ENCODE assay signal across 8 mouse cellular contexts in the genomic region with DNA sequence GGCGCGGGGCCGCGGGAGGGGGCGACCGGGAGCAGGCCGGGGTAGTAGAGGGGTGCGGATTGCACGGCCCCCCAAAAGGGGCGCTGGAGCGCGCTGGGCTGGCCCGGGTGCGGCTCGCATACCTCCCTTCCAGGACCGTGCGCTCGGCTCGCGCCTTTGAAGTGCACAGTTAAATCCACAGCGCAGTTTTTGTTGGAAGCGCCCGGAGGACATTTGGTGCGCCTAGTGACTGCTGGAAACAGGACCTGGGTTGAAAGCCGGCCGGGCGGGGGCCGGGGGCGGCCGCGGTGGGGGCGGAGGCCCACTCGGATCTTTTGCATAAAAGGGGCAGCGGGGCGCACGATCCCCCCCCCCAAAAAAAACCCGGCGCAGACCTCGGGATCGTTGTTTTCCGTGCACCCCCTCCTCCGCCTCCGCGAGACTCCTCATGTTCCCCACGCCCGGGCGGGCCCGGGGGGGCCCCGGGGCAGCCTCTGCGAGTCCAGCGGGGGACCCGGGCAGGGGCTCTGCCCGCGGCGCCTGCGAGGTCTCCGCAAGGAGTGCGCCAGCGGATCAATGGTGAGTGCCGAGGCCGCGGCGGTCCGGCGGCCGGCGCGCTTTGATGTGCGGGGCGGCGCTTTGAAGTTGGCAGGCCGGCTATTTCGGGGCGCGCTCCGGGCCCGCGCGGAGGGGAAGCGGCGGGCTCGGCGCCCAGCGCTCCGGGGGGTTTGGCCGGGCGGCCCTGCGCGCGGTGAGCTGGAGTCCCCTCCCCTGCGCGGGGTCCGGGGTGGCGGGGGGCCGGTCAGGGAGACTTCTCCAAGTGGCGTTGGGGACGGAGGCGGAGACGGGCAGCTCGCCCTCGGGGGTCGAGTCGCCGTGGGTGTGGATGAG. TPM values are rescaled to one million over a fixed set of nuclear protein-coding genes. Genes with fewer than 3 reads are reported as not detected.
A peak's percentile ranks its signal among the peaks of the same experiment; 100 is the strongest.
DNase-seq lines count a peak whose midpoint lies in the region; ATAC-seq and TF ChIP-seq lines count a peak whose summit lies in the region.

No protein-coding gene starts in this region.

- H3K27ac ChIP-seq in CH12.LX (ENCODE audit: insufficient read depth, low read depth): peak overlapping the region; percentile 5; the same call in 1 of the 2 replicates
- peak overlapping the region; percentile 100 for H3K27ac ChIP-seq in forebrain, embryonic 13.5 days
- H3K27ac ChIP-seq in heart, embryonic 16.5 days (ENCODE audit: low read length): peak overlapping the region; percentile 99
- peak overlapping the region; percentile 88 for H3K27ac ChIP-seq in liver, embryonic 13.5 days
- peak overlapping the region; percentile 100 for H3K27ac ChIP-seq in stomach, embryonic 15.5 days

- peak overlapping the region; percentile 79 to 96 (median 80) for H3K4me3 ChIP-seq in CH12.LX (replicated peaks in 1 of 3; ENCODE audit: low read depth in 2 of 3, low read length in 2 of 3, poor library complexity in 1 of 3)
- H3K4me3 ChIP-seq in forebrain, embryonic 13.5 days: peak overlapping the region; percentile 93
- peak overlapping the region; percentile 93 for H3K4me3 ChIP-seq in heart, embryonic 16.5 days (ENCODE audit: low read length)
- H3K4me3 ChIP-seq in liver, embryonic 13.5 days (replicated peaks): peak overlapping the region; percentile 65
- H3K4me3 ChIP-seq in stomach, embryonic 15.5 days (replicated peaks): peak overlapping the region; percentile 65

- H3K36me3 ChIP-seq in CH12.LX (replicated peaks in 1 of 2; ENCODE audit: control insufficient read depth in 1 of 2, insufficient read depth in 1 of 2, low read length in 1 of 2): peaks cover 0 to 19% of the 10 kb centered on the region in 2 experiments
- H3K36me3 ChIP-seq in forebrain, embryonic 13.5 days (ENCODE audit: poor library complexity, severe bottlenecking): peaks cover 4% of the 10 kb centered on the region
- no peaks in the 10 kb centered on the region for H3K36me3 ChIP-seq in heart, embryonic 16.5 days (ENCODE audit: control insufficient read depth, insufficient read depth)
- no peaks in the 10 kb centered on the region for H3K36me3 ChIP-seq in liver, embryonic 13.5 days
- H3K36me3 ChIP-seq in stomach, embryonic 15.5 days: no peaks in the 10 kb centered on the region

- no peak for TF ChIP-seq CTCF in CH12.LX (conservative IDR thresholded peaks at IDR 0.05 in 1 of 2, IDR thresholded peaks at IDR 0.05 in 1 of 2; ENCODE audit: low read depth in 2 of 2, low read length in 2 of 2)

- no peak; the same call in none of the 2 replicates for TF ChIP-seq POLR2A in CH12.LX (IDR thresholded peaks at IDR 0.05; ENCODE audit: low read depth, low read length)

- dilution Hi-C loops in CH12.LX (cut with MboI; ENCODE audit: extremely low pct_ligation_motif_present, extremely low pct_unique_long_range_greater_than_20kb, low sequenced_read_pairs): no loop called here

- H3K4me2 ChIP-seq in CH12.LX (ENCODE audit: insufficient read depth, low read depth, poor library complexity, severe bottlenecking): peak overlapping the region; percentile 75
- H3K4me2 ChIP-seq in forebrain, embryonic 13.5 days: peak overlapping the region; percentile 86
- peak overlapping the region; percentile 97 for H3K4me2 ChIP-seq in heart, embryonic 16.5 days (ENCODE audit: low read depth, low read length)
- H3K4me2 ChIP-seq in liver, embryonic 13.5 days: peak overlapping the region; percentile 78
- peak overlapping the region; percentile 91 for H3K4me2 ChIP-seq in stomach, embryonic 15.5 days

- H3K27me3 ChIP-seq in CH12.LX (replicated peaks): no peaks in the 10 kb centered on the region
- H3K27me3 ChIP-seq in forebrain, embryonic 13.5 days: no peaks in the 10 kb centered on the region
- H3K27me3 ChIP-seq in heart, embryonic 16.5 days (ENCODE audit: control insufficient read depth, insufficient read depth, low read length): peaks cover 17% of the 10 kb centered on the region
- H3K27me3 ChIP-seq in liver, embryonic 13.5 days: peaks cover 73% of the 10 kb centered on the region
- no peaks in the 10 kb centered on the region for H3K27me3 ChIP-seq in stomach, embryonic 15.5 days (replicated peaks)

- DNase-seq in CH12.LX (ENCODE audit: extremely low read depth): peak; percentile 74
- peak; percentile 8 for DNase-seq in c-Kit-positive CD71-positive TER-119-positive erythroid progenitor cells, embryonic 14.5 days (ENCODE audit: low spot score)
- DNase-seq in kidney, postnatal 14 days: peak; percentile 91
- DNase-seq in liver, embryonic 13.5 days: peak; percentile 18
- DNase-seq in neural tube, embryonic 10.5 days (ENCODE audit: extremely low spot score, low spot score): peak; percentile 89

- ATAC-seq in forebrain, embryonic 13.5 days: peak; percentile 86
- peak; percentile 86 for ATAC-seq in heart, embryonic 16.5 days (replicated peaks; ENCODE audit: extremely low read depth, insufficient read depth, low FRiP score)
- peak; percentile 71 for ATAC-seq in liver, embryonic 13.5 days (ENCODE audit: low read depth)
- peak; percentile 84 for ATAC-seq in stomach, embryonic 15.5 days (ENCODE audit: insufficient read depth, low FRiP score, low read depth)

- H3K9me3 ChIP-seq in CH12.LX (replicated peaks; ENCODE audit: low read length): peaks cover 14% of the 10 kb centered on the region
- H3K9me3 ChIP-seq in forebrain, embryonic 13.5 days (replicated peaks): no peaks in the 10 kb centered on the region; the same call in 1 of the 2 replicates
- H3K9me3 ChIP-seq in heart, embryonic 16.5 days (replicated peaks; ENCODE audit: control insufficient read depth, low read length): 0 out of 2 replicates have a peak, but pooled peaks cover 3% of the 10 kb centered on the region
- no peaks in the 10 kb centered on the region for H3K9me3 ChIP-seq in liver, embryonic 13.5 days (replicated peaks)
- no peaks in the 10 kb centered on the region for H3K9me3 ChIP-seq in stomach, embryonic 15.5 days

- in situ Hi-C loops in CH12.LX (cut with MboI; ENCODE audit: low pct_ligation_motif_present, low pct_unique_long_range_greater_than_20kb, low sequenced_read_pairs): loop anchor here (10.0 kb wide), 1 partner anchor 466 kb away; no protein-coding TSS in a partner anchor

- H3K79me2 ChIP-seq in CH12.LX (replicated peaks; ENCODE audit: control insufficient read depth, extremely low read depth, insufficient read depth, poor library complexity, severe bottlenecking): peaks cover 16% of the 10 kb centered on the region

- no peak for TF ChIP-seq EP300 in CH12.LX (IDR thresholded peaks at IDR 0.05; ENCODE audit: low read length)

- H3K9ac ChIP-seq in CH12.LX (ENCODE audit: insufficient read depth, low read depth): peak overlapping the region; percentile 67
- peak overlapping the region; percentile 95 for H3K9ac ChIP-seq in forebrain, embryonic 13.5 days
- H3K9ac ChIP-seq in heart, embryonic 16.5 days (ENCODE audit: low read length): peak overlapping the region; percentile 91
- H3K9ac ChIP-seq in liver, embryonic 13.5 days: peak overlapping the region; percentile 70
- H3K9ac ChIP-seq in stomach, embryonic 15.5 days: peak overlapping the region; percentile 54

- WGBS in forebrain, embryonic 13.5 days: under 1% methylated on average over 71 of the region's 104 CpGs
- WGBS in heart, embryonic 16.5 days: under 1% methylated on average over 101 of the region's 104 CpGs
- under 1% methylated on average over 101 of the region's 104 CpGs for WGBS in liver, embryonic 13.5 days (ENCODE audit: insufficient replicate concordance)
- WGBS in stomach, embryonic 15.5 days: under 1% methylated on average over 96 of the region's 104 CpGs

- TF ChIP-seq RAD21 in CH12.LX (IDR thresholded peaks at IDR 0.05; ENCODE audit: low read depth, low read length): no peak

- H3K4me1 ChIP-seq in CH12.LX (ENCODE audit: control insufficient read depth in 1 of 2, insufficient read depth in 2 of 2): peaks cover 12 to 54% of the 10 kb centered on the region in 2 experiments
- H3K4me1 ChIP-seq in forebrain, embryonic 13.5 days: peaks cover 51% of the 10 kb centered on the region
- H3K4me1 ChIP-seq in heart, embryonic 16.5 days (ENCODE audit: control insufficient read depth, insufficient read depth, low read length): peaks cover 25% of the 10 kb centered on the region
- H3K4me1 ChIP-seq in liver, embryonic 13.5 days (replicated peaks): peaks cover 18% of the 10 kb centered on the region; the same call in 1 of the 2 replicates
- H3K4me1 ChIP-seq in stomach, embryonic 15.5 days: peaks cover 40% of the 10 kb centered on the region

TF ChIP-seq in CH12.LX, 34 proteins besides CTCF, POLR2A, EP300 and RAD21:
- 0 out of 2 replicates have a peak, but pooled peaks have one; percentile 14 for TF ChIP-seq MAZ (IDR thresholded peaks at IDR 0.05; ENCODE audit: low read depth, low read length)
- TF ChIP-seq ZMIZ1 (IDR thresholded peaks at IDR 0.05; ENCODE audit: low read depth, low read length): no peak
- TF ChIP-seq KAT2A (IDR thresholded peaks at IDR 0.05; ENCODE audit: insufficient replicate concordance, low read length): no peak
- no peak for TF ChIP-seq IRF4 (IDR thresholded peaks at IDR 0.05; ENCODE audit: low read depth, low read length)
- no peak for TF ChIP-seq CHD2 (IDR thresholded peaks at IDR 0.05; ENCODE audit: low read length)
- TF ChIP-seq ZC3H11A (IDR thresholded peaks at IDR 0.05; ENCODE audit: low read depth, low read length): no peak
- no peak for TF ChIP-seq POLR2AphosphoS2 (IDR thresholded peaks at IDR 0.05; ENCODE audit: low read depth, low read length)
- TF ChIP-seq ELF1 (IDR thresholded peaks at IDR 0.05; ENCODE audit: low read depth, low read length): no peak
- TF ChIP-seq ZKSCAN1 (IDR thresholded peaks at IDR 0.05; ENCODE audit: borderline replicate concordance, low read depth, low read length): no peak
- TF ChIP-seq UBTF (IDR thresholded peaks at IDR 0.05; ENCODE audit: low read depth, low read length): peak; percentile 98
- TF ChIP-seq MAX (IDR thresholded peaks at IDR 0.05; ENCODE audit: low read length): no peak
- no peak for TF ChIP-seq RCOR1 (conservative IDR thresholded peaks at IDR 0.05; ENCODE audit: low read depth, low read length)
- no peak; the same call in 1 of the 2 replicates for TF ChIP-seq BHLHE40 (IDR thresholded peaks at IDR 0.05; ENCODE audit: low read depth, low read length)
- TF ChIP-seq GABPA (IDR thresholded peaks at IDR 0.05; ENCODE audit: insufficient replicate concordance, low read depth, low read length): no peak
- no peak for TF ChIP-seq HCFC1 (IDR thresholded peaks at IDR 0.05; ENCODE audit: low read depth, low read length)
- TF ChIP-seq TCF12 (IDR thresholded peaks at IDR 0.05; ENCODE audit: low read depth, low read length): peak; percentile 34; the same call in 1 of the 2 replicates

RNA-seq across cellular contexts. Expression of a gene that starts 0.7 kb away (rescaled TPM):
- 16.6 TPM in 2 replicates for total RNA-seq in CH12.LX (2012; rRNA removed)
- 12.9 and 14.2 TPM in 2 replicates for total RNA-seq in CH12.LX (2014; rRNA removed)
- polyA plus RNA-seq in CH12.LX (2012; ENCODE audit: insufficient read length, low read depth): 27.1 and 29.9 TPM in 2 replicates
- polyA plus RNA-seq in forebrain, embryonic 13.5 days (2015; fragmentation: Nextera tagmentation; extraction: Ambion mirVana): 9.6 and 11.4 TPM in 2 replicates
- 1.6 TPM in 2 replicates for polyA plus RNA-seq in heart, embryonic 16.5 days (2015; fragmentation: Nextera tagmentation; extraction: Ambion mirVana)
- polyA plus RNA-seq in liver, embryonic 13.5 days (2015; fragmentation: Nextera tagmentation; extraction: Ambion mirVana): 0.43 and 0.51 TPM in 2 replicates
- 3.4 and 3.8 TPM in 2 replicates for polyA plus RNA-seq in stomach, embryonic 15.5 days (2015; fragmentation: Nextera tagmentation; extraction: Ambion mirVana)

Comparison
In these comparisons a context has a peak if more than half of its experiments do, and no peak if none do; other contexts are left out.
1. Peak in every context shown above with its lines: DNase-seq, ATAC-seq, H3K4me3 ChIP-seq and H3K27ac ChIP-seq.
2. DNase-seq: peak in every context shown above with its lines; median percentile 91 in kidney, postnatal 14 days; 89 in neural tube, embryonic 10.5 days; 74 in CH12.LX; 18 in liver, embryonic 13.5 days; 8 in c-Kit-positive CD71-positive TER-119-positive erythroid progenitor cells, embryonic 14.5 days.
3. H3K27ac ChIP-seq: peak in every context shown above with its lines; median percentile 100 in forebrain, embryonic 13.5 days; 100 in stomach, embryonic 15.5 days; 99 in heart, embryonic 16.5 days; 88 in liver, embryonic 13.5 days; 5 in CH12.LX.